16 mouse cellular contexts compared by ENCODE assay signal in genomic region chr4:88369951-88370350, GRCm38 (mm10).
DNase-seq lines count a peak whose midpoint lies in the region; ATAC-seq and TF ChIP-seq lines count a peak whose summit lies in the region.
"Had no signal": no experiment of that assay in that cellular context is flagged by ENCODE, and none has a peak within 500 bp of the region (broad histone marks: within the 10 kb centered on the region; RNA-seq: fewer than 3 reads in every experiment).

No protein-coding gene starts in this region.

- no peaks in the 10 kb centered on the region; the same call in 1 of the 2 replicates for H3K36me3 ChIP-seq in kidney, adult 2 months (ENCODE audit: control insufficient read depth, insufficient read depth, low read length)
- H3K36me3 ChIP-seq in kidney, embryonic 15.5 days, result no peaks in the 10 kb centered on the region
- H3K36me3 ChIP-seq: forebrain, embryonic 15.5 days; hindbrain, embryonic 15.5 days had no signal

- no peaks in the 10 kb centered on the region for H3K4me1 ChIP-seq in kidney, adult 2 months (ENCODE audit: control insufficient read depth, insufficient read depth, low read length)
- H3K4me1 ChIP-seq in kidney, embryonic 15.5 days, result no peaks in the 10 kb centered on the region
- H3K4me1 ChIP-seq: embryonic facial prominence, embryonic 12.5 days had no signal

- H3K9ac ChIP-seq in kidney, embryonic 15.5 days, result no peak overlapping the region
- H3K9ac ChIP-seq: embryonic facial prominence, embryonic 12.5 days; forebrain, embryonic 15.5 days; hindbrain, embryonic 15.5 days had no signal

- H3K9me3 ChIP-seq in kidney, embryonic 15.5 days (replicated peaks), result no peaks in the 10 kb centered on the region
- H3K9me3 ChIP-seq: embryonic facial prominence, embryonic 12.5 days; forebrain, embryonic 15.5 days; hindbrain, embryonic 15.5 days had no signal

- H3K27me3 ChIP-seq in kidney, adult 2 months (replicated peaks; ENCODE audit: control insufficient read depth, insufficient read depth, low read length), result no peaks in the 10 kb centered on the region
- no peaks in the 10 kb centered on the region for H3K27me3 ChIP-seq in kidney, embryonic 15.5 days
- H3K27me3 ChIP-seq: embryonic facial prominence, embryonic 12.5 days; forebrain, embryonic 15.5 days; hindbrain, embryonic 15.5 days had no signal

- DNase-seq in adrenal gland, adult 8-10 months, result peak; percentile 33
- DNase-seq in adrenal gland, postnatal 25 days, result no peak
- no peak for DNase-seq in kidney, adult 2 months
- DNase-seq in Muller cell, postnatal 12 days (ENCODE audit: inconsistent ontology term), result peak; percentile 70
- peak; percentile 40 for DNase-seq in brain, adult 2 months (ENCODE audit: low read depth, low spot score)
- DNase-seq in cerebellum, postnatal 4 days (ENCODE audit: low spot score in 2 of 2), result no peak
- DNase-seq: cerebellum, adult 8-10 months; cerebellum, postnatal 14 days; gastrocnemius, postnatal 36 days; heart, adult 11 months; heart, postnatal 10 days had no signal

- TF ChIP-seq CTCF in kidney, adult 2 months (conservative IDR thresholded peaks at IDR 0.05; ENCODE audit: insufficient read depth, insufficient read length, low read depth, low read length), result no peak

- ATAC-seq in kidney, embryonic 15.5 days (replicated peaks; ENCODE audit: low FRiP score), result no peak
- ATAC-seq: forebrain, embryonic 15.5 days; intestine, embryonic 16.5 days had no signal

- 0 out of 2 replicates have a peak overlapping the region, but pooled peaks have one; percentile 35 for H3K27ac ChIP-seq in kidney, adult 2 months (ENCODE audit: insufficient read depth, low read depth, low read length)
- no peak overlapping the region for H3K27ac ChIP-seq in kidney, embryonic 15.5 days
- H3K27ac ChIP-seq: embryonic facial prominence, embryonic 12.5 days; forebrain, embryonic 15.5 days; hindbrain, embryonic 15.5 days had no signal

- H3K4me2 ChIP-seq in kidney, embryonic 15.5 days, result no peak overlapping the region
- H3K4me2 ChIP-seq: embryonic facial prominence, embryonic 12.5 days; forebrain, embryonic 15.5 days; hindbrain, embryonic 15.5 days had no signal

- WGBS in kidney, adult 2 months, result 57% methylated on average over 6 of the region's 6 CpGs
- 81% methylated on average over 6 of the region's 6 CpGs for WGBS in kidney, embryonic 15.5 days

- H3K4me3 ChIP-seq in kidney, adult 2 months (ENCODE audit: insufficient read depth, low read depth, low read length), result no peak overlapping the region
- H3K4me3 ChIP-seq in kidney, embryonic 15.5 days (replicated peaks), result no peak overlapping the region
- H3K4me3 ChIP-seq: embryonic facial prominence, embryonic 12.5 days; forebrain, embryonic 15.5 days; hindbrain, embryonic 15.5 days had no signal

- no peak for TF ChIP-seq POLR2A in kidney, adult 2 months (IDR thresholded peaks at IDR 0.05; ENCODE audit: low read depth, low read length)

Comparison
In these comparisons a context has a peak if more than half of its experiments do, and no peak if none do; other contexts are left out.
1. DNase-seq: peak in adrenal gland, adult 8-10 months (single experiment), Muller cell, postnatal 12 days (single experiment) and brain, adult 2 months (single experiment); none in adrenal gland, postnatal 25 days (single experiment), kidney, adult 2 months (single experiment) and cerebellum, postnatal 4 days (0 of 2).